Mouse (Mus musculus) MEL (cell line): ENCODE results near the gene Rec8.

Source experiments
- CTCF ChIP-seq, 3 experiments: IDR thresholded peaks in 2 of 3; conservative IDR thresholded peaks in 1 of 3; 2 replicates each; pipeline ENCODE4 v1.5.1; 2011 to 2012; ENCODE audit warnings: low read length in 3 of 3, low read depth in 2 of 3, mild to moderate bottlenecking in 2 of 3, improper control_type of control experiment in 1 of 3, inconsistent platforms in 1 of 3, mixed read lengths in 1 of 3, moderate library complexity in 1 of 3; ENCODE audit not compliant: control insufficient read depth in 1 of 3, insufficient read depth in 1 of 3, poor library complexity in 1 of 3, severe bottlenecking in 1 of 3
- POLR2AphosphoS2 ChIP-seq: IDR thresholded peaks from 2 replicates; pipeline ENCODE4 v1.6.1; 2011; ENCODE audit warnings: low read length, improper control_type of control experiment
- TBP ChIP-seq: IDR thresholded peaks from 2 replicates; pipeline ENCODE4 v1.8.0; 2011; ENCODE audit warnings: low read depth, low read length, improper control_type of control experiment
- TCF12 ChIP-seq: IDR thresholded peaks from 2 replicates; pipeline ENCODE4 v1.6.1; 2014; ENCODE audit warnings: low read depth, mild to moderate bottlenecking, inconsistent platforms, low read length, improper control_type of control experiment, moderate library complexity

- no peak for TF ChIP-seq CTCF (IDR thresholded peaks at IDR 0.05 in 2 of 3, conservative IDR thresholded peaks at IDR 0.05 in 1 of 3; ENCODE audit: control insufficient read depth in 1 of 3, insufficient read depth in 1 of 3, low read depth in 2 of 3, low read length in 3 of 3, poor library complexity in 1 of 3, severe bottlenecking in 1 of 3)
- TF ChIP-seq TBP = no peak
- no peak for TF ChIP-seq TCF12
- TF ChIP-seq POLR2AphosphoS2 = no peak
These were observed at the start of gene Rec8 for GRCm38 (mm10) chr14:55617822-55618221.
